Mouse (Mus musculus): ENCODE measurements around the gene Lcat. TPM values are rescaled to one million over a fixed set of nuclear protein-coding genes. Genes with fewer than 3 reads are reported as not detected.
A peak's percentile ranks its signal among the peaks of the same experiment; 100 is the strongest.
"Not testable (repeated sequence)": the region's sequence is repeated elsewhere in the genome, so short reads cannot be mapped to it uniquely, and the experiment has no call there.

Gene Lcat
- polyA plus RNA-seq (2015; fragmentation: Nextera tagmentation; extraction: Ambion mirVana) = 2.8 TPM in 2 replicates

DNA sequence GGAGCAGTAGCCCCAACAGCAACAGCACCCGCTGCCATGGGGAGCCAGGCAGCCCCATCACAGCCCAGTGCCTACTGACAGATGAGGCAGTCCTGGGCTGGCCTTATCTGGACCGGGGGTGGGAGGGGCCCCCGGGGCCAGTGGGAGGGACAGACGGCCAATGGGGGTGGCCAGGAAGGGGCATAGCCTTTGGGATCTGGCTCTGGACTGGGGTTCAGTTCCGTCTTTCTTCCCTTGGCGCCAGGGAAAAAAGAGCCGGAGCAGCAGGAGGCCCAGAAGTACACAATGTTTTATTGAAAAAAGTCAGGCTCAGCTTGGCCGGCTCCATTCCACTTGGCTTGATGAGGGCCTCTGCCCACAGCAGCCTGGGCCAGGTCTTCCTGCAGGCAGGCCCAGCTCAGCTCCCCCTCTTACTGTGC lies at the start of gene Lcat:
TSS of gene Lcat (minus strand) at position 62 of the 419 bp plus-strand sequence.
- ATAC-seq (ENCODE audit: low FRiP score, low read depth) = no peak
- WGBS = 89% methylated on average over 8 of the region's 8 CpGs
- Histone ChIP-seq H3K9ac (no peak within 1 kb of the TSS), H3K4me2 (replicated peaks) (no peak within 1 kb of the TSS), H3K36me3 (peaks cover 87% of the 10 kb centered on the region), H3K27me3 (no peaks in the 10 kb centered on the region), H3K9me3 (no peaks in the 10 kb centered on the region), H3K4me3 (no peak within 1 kb of the TSS), H3K27ac (no peak within 1 kb of the TSS), H3K4me1 (peaks cover 3% of the 10 kb centered on the region; the same call in 1 of the 2 replicates)

DNA sequence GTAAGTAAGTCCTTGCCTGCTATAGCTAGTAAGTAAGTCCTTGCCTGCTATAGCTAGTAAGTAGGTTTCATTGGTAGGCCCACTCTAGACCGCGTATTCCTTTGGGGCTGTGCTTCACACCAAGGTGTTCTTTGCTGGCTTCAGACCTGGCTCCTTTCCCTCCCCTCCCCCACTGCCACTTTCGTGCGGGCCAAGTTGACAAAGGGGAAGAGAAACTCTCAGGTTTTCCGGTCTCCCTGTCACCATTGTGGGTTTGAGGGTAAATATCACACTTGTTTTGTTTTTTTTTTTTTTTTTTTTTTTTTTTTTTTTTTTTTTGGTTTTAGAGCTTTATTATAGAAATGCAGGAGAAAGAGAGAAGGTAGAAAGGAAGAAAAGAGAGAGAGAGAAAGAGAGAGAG lies 49.3 kb upstream of the Lcat start:
- no peak for ATAC-seq (ENCODE audit: low FRiP score, low read depth)
- Histone ChIP-seq H3K36me3 (no peaks in the 10 kb centered on the region), H3K4me3 (no peak overlapping the region), H3K27me3 (no peaks in the 10 kb centered on the region; the same call in 1 of the 2 replicates), H3K27ac (no peak overlapping the region), H3K9me3 (no peaks in the 10 kb centered on the region), H3K4me1 (no peaks in the 10 kb centered on the region), H3K9ac (no peak overlapping the region), H3K4me2 (replicated peaks) (no peak overlapping the region)
- WGBS = 64% methylated on average over 5 of the region's 5 CpGs

DNA sequence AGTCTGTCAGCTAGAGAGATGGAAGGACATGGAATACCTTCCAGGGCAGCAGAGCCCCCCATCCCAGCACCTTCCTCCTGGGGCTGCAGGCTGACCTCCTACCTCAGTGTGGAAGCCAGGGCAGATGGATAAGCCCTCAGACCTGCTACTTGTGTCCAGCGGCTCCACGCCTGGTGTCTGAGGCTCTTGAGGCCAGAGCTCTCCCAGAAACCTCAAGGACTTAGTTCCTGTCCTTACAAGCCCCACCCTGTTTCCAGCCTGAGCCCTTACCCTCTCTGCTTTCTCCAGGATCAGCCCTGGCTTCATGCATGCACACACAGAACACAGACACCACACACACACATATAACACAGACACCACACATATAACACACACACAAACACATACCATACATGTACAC lies 48.4 kb upstream of the Lcat start:
- Histone ChIP-seq H3K4me3 (no peak overlapping the region), H3K9me3 (no peaks in the 10 kb centered on the region), H3K4me2 (replicated peaks) (no peak overlapping the region), H3K27ac (no peak overlapping the region), H3K9ac (no peak overlapping the region), H3K4me1 (no peaks in the 10 kb centered on the region), H3K27me3 (no peaks in the 10 kb centered on the region; the same call in 1 of the 2 replicates), H3K36me3 (no peaks in the 10 kb centered on the region)
- no peak for ATAC-seq (ENCODE audit: low FRiP score, low read depth)
- WGBS = 81% methylated on average over 2 of the region's 2 CpGs

DNA sequence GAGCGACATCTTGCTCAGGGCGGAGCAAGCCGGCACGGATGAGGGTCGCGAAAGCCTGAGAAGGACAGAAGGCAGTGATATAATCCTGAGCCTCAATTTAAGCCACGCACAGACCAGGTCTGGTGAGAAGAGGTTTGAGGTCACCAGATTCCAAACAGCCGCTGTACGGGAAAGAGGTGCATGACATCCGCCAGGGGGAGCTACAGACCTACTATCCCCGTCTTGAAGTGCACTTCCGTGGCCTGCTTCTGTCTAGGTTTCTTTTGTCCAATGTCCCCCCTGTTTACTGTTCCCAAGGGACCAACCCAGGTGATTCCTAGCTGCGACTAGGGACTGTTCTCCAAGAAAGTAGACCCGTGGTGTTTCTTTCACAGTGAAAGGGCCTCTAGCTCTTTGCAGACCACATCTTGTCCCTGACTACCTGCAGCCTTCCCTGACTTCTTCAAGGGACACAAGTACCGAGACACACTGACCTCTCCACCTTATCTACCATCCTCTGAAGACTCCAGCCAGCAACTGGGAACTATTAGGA lies 47.7 kb upstream of the Lcat start, which contains the start of gene Dus2:
TSS of gene Dus2 (plus strand) at position 482 of the 532 bp plus-strand sequence.
- H3K27ac ChIP-seq = no peak within 1 kb of the TSS
- no peaks in the 10 kb centered on the region for H3K36me3 ChIP-seq
- no peak within 1 kb of the TSS for H3K4me3 ChIP-seq
- H3K4me2 ChIP-seq (replicated peaks) = peak within 1 kb of the TSS; percentile 39
- no peaks in the 10 kb centered on the region for H3K9me3 ChIP-seq
- peak within 1 kb of the TSS; percentile 31; the same call in 1 of the 2 replicates for H3K9ac ChIP-seq
- no peaks in the 10 kb centered on the region; the same call in 1 of the 2 replicates for H3K27me3 ChIP-seq
- no peaks in the 10 kb centered on the region for H3K4me1 ChIP-seq
- 11% methylated on average over 15 of the region's 15 CpGs for WGBS
- ATAC-seq (ENCODE audit: low FRiP score, low read depth) = peak; percentile 36; the same call in 1 of the 2 replicates

DNA sequence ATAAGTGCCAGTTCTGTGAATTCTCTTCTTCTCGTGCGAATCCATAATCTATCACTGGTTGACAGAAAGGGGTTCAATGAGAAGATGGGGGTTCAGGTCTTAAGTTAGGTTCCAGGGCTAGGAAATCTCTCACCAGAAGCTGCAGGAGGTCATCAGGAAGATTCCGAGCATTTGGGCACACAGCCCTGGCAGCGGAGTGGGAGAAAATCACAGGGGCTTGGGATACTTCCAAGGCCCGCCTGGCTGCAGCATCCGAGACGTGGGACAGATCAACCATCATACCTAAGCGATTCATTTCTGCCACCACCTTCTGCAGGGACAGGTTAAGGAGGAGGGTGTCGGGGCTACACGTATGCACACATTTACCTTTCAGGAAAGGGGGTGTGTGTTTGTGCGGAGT lies 45.4 kb upstream of the Lcat start:
- Histone ChIP-seq H3K4me1 (no peaks in the 10 kb centered on the region), H3K27me3 (no peaks in the 10 kb centered on the region; the same call in 1 of the 2 replicates), H3K4me2 (replicated peaks) (no peak overlapping the region), H3K9ac (no peak overlapping the region), H3K27ac (no peak overlapping the region), H3K36me3 (no peaks in the 10 kb centered on the region), H3K9me3 (no peaks in the 10 kb centered on the region), H3K4me3 (no peak overlapping the region)
- WGBS = 87% methylated on average over 11 of the region's 11 CpGs
- no peak for ATAC-seq (ENCODE audit: low FRiP score, low read depth)

DNA sequence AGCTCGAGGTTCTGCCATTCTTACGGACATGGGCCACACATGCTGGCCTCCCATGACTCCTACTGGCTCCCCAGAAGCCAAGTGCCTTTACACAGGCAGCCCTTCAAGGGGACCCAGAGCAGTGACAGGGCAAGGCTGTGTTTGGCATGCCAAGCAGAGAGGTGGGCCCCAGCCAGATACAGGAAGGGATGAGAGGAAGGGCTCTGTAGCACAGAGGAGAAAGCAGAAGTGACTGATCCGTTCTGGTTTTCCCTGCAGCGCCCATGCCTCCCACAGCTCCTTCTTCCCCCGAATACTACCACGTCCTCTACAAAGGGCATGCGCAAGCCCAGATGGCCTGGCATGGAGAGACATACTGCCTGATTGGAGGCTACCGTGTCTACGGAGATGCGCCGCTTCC lies 40.2 kb upstream of the Lcat start:
- H3K27me3 ChIP-seq; H3K4me1 ChIP-seq; ATAC-seq (ENCODE audit: low FRiP score, low read depth); H3K9ac ChIP-seq; H3K27ac ChIP-seq; H3K9me3 ChIP-seq; H3K4me2 ChIP-seq (replicated peaks); H3K4me3 ChIP-seq; H3K36me3 ChIP-seq: not testable (repeated sequence)
- WGBS = 77% methylated on average over 11 of the region's 11 CpGs

DNA sequence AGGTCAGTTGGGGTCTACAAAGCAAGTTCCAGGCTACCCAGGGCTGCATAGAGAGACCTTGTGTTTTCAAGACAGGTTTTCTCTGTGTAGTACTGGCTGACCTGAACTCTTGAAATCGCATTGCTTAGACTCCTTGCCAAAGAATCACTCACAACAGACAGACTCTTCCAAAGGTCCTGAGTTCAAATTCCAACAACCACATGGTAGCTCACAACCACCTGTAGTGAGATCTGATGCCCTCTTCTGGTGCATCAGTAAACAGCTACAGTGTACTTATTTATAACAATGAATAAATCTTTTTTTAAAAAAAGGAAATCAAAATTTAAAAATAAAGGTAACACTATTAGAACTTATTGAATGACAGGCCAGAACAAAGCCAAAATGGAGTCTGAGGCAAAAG lies 38.0 kb upstream of the Lcat start:
- H3K36me3 ChIP-seq = no peaks in the 10 kb centered on the region
- no peak overlapping the region for H3K4me3 ChIP-seq
- no peaks in the 10 kb centered on the region for H3K27me3 ChIP-seq
- no peak for ATAC-seq (ENCODE audit: low FRiP score, low read depth)
- 83% methylated on average over 1 of the region's 1 CpGs for WGBS
- no peak overlapping the region for H3K27ac ChIP-seq
- no peak overlapping the region for H3K9ac ChIP-seq
- no peaks in the 10 kb centered on the region for H3K4me1 ChIP-seq
- H3K4me2 ChIP-seq (replicated peaks) = no peak overlapping the region
- H3K9me3 ChIP-seq = 0 out of 2 replicates have a peak, but pooled peaks cover 2% of the 10 kb centered on the region

DNA sequence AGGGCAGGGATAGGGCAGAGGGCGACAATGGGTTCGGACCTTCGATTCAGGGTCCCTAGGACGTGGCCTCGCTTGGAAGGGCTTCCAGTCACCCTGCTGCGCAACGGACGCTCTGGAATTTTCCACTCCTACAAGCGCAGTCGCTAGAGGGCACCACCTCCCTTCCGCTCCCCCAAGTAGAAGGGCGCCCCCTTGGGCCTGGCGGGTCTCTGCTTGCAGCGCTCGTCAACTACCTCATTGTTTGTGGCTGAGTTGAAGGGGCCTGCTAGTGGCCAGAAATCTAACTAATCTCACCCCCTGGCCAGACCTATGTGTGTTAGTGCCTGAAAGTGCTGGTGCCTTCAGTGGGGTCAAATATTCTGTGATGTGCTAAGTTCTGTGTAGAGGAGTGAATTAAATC lies 36.1 kb upstream of the Lcat start, which contains the start of gene Dpep3:
TSS of gene Dpep3 (minus strand) at position 105 of the 400 bp plus-strand sequence.
- no peak for ATAC-seq (ENCODE audit: low FRiP score, low read depth)
- no peak within 1 kb of the TSS for H3K4me2 ChIP-seq (replicated peaks)
- no peak within 1 kb of the TSS for H3K4me3 ChIP-seq
- 0 out of 2 replicates have a peak, but pooled peaks cover 2% of the 10 kb centered on the region for H3K9me3 ChIP-seq
- WGBS = 92% methylated on average over 15 of the region's 15 CpGs
- H3K36me3 ChIP-seq = no peaks in the 10 kb centered on the region
- no peaks in the 10 kb centered on the region for H3K4me1 ChIP-seq
- H3K27ac ChIP-seq = no peak within 1 kb of the TSS
- H3K9ac ChIP-seq = no peak within 1 kb of the TSS
- H3K27me3 ChIP-seq = no peaks in the 10 kb centered on the region

DNA sequence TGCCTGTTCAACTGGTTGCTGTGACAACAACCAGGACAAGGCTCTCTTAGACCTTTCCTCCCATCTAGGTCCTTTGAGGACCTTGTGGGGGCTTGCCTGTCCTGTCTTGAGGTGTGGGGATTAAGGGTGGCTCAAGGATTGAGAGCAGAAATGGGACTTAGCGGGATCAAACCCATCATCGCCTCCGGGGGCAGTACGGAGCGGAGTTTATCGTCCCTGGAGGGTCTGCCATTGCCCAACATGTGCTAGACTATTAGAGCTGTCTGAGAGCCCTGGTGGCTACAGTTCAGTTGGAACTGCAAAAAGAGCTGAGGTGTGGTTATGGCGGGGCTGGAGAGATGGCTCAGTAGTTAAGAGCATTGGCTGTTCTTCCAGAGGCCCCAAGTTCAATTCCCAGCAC lies 32.2 kb upstream of the Lcat start:
- WGBS = 59% methylated on average over 7 of the region's 7 CpGs
- Histone ChIP-seq H3K9me3 (0 out of 2 replicates have a peak, but pooled peaks cover 2% of the 10 kb centered on the region), H3K36me3 (no peaks in the 10 kb centered on the region), H3K4me1 (no peaks in the 10 kb centered on the region), H3K27ac (no peak overlapping the region), H3K27me3 (no peaks in the 10 kb centered on the region), H3K4me3 (no peak overlapping the region), H3K4me2 (replicated peaks) (no peak overlapping the region), H3K9ac (no peak overlapping the region)
- ATAC-seq (ENCODE audit: low FRiP score, low read depth) = no peak

- Histone ChIP-seq H3K4me2 (replicated peaks) (no peak overlapping the region), H3K27ac (no peak overlapping the region), H3K27me3 (no peaks in the 10 kb centered on the region), H3K4me3 (no peak overlapping the region), H3K9me3 (no peaks in the 10 kb centered on the region), H3K36me3 (no peaks in the 10 kb centered on the region), H3K9ac (no peak overlapping the region), H3K4me1 (peaks cover 11% of the 10 kb centered on the region)
- ATAC-seq (ENCODE audit: low FRiP score, low read depth) = no peak
- whole genome bisulfite sequencing = 78% methylated on average over 8 of the region's 8 CpGs
Observed at GRCm38 (mm10) chr8:105971019-105971720, 28.0 kb upstream of the Lcat start.

- Histone ChIP-seq H3K4me1 (peaks cover 21% of the 10 kb centered on the region), H3K36me3 (no peaks in the 10 kb centered on the region), H3K4me3 (no peak overlapping the region), H3K27ac (no peak overlapping the region), H3K27me3 (no peaks in the 10 kb centered on the region), H3K4me2 (replicated peaks) (no peak overlapping the region), H3K9ac (no peak overlapping the region), H3K9me3 (no peaks in the 10 kb centered on the region)
- 84% methylated on average over 1 of the region's 1 CpGs for WGBS
- no peak for ATAC-seq (ENCODE audit: low FRiP score, low read depth)
Observed at GRCm38 (mm10) chr8:105969367-105969766, 26.2 kb upstream of the Lcat start.

GRCm38 (mm10) chr8:105966692-105967311 lies 23.6 kb upstream of the Lcat start:
- Histone ChIP-seq H3K27ac (peak overlapping the region; percentile 63), H3K36me3 (no peaks in the 10 kb centered on the region), H3K9me3 (no peaks in the 10 kb centered on the region), H3K9ac (no peak overlapping the region; the same call in 1 of the 2 replicates), H3K4me1 (peaks cover 40% of the 10 kb centered on the region), H3K4me3 (peak overlapping the region; percentile 81), H3K4me2 (replicated peaks) (peak overlapping the region; percentile 71), H3K27me3 (no peaks in the 10 kb centered on the region)
- ATAC-seq (ENCODE audit: low FRiP score, low read depth) = peak; percentile 35; the same call in 1 of the 2 replicates
- 5% methylated on average over 19 of the region's 19 CpGs for WGBS

Data from limb, embryonic 13.5 days (tissue).